Mouse (Mus musculus): ENCODE measurements around the gene Eci2. TPM values are rescaled to one million over a fixed set of nuclear protein-coding genes. Genes with fewer than 3 reads are reported as not detected.
A peak's percentile ranks its signal among the peaks of the same experiment; 100 is the strongest.
"Not testable (repeated sequence)": the region's sequence is repeated elsewhere in the genome, so short reads cannot be mapped to it uniquely, and the experiment has no call there.

Gene Eci2
- polyA plus RNA-seq, 1 experiment from 2014 or later, result 134 TPM

DNA sequence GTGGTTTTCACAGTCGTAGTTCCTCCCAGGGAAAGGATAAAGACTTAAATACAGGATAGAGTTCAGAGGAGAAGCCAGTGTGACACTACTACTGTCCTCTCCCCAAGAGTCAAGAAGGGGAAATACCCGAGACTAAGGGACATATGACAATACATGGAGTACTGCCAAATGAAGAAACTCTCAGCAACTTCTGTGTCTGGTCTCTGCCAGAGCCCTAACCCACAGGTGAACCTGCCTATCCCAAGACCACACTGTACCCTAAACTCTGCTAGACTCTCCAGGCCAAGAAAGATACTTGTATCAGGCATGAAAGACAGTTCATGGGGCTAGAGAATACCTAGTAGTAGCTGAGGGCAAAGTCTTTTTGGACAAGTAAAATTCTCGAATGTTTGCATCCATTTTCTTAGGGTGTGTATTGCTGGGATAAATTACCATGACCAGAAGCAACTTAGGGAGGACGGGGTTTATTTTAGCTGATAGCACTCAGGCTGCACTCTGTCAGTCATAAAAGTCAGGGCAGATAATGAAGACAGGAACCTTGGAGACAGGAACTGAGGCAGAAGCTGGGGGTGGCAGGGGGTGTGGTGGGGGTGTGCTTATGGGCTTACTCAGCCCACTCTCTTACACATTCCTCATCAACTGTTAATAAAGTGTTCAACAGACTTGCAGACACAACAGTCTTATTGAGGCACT is 35.2 kb downstream of the Eci2 start:
- no peak overlapping the region for H3K4me3 ChIP-seq (replicated peaks)
- no peak overlapping the region for H3K9ac ChIP-seq (replicated peaks)
- no peak for ATAC-seq (ENCODE audit: insufficient number of reproducible peaks, insufficient read depth, low FRiP score, low TSS enrichment, low read depth)
- H3K27me3 ChIP-seq, result no peaks in the 10 kb centered on the region
- no peaks in the 10 kb centered on the region for H3K9me3 ChIP-seq
- H3K27ac ChIP-seq, result no peak overlapping the region
- WGBS, result 70% methylated on average over 4 of the region's 4 CpGs
- H3K4me1 ChIP-seq (replicated peaks), result peaks cover 11% of the 10 kb centered on the region
- peaks cover 39% of the 10 kb centered on the region for H3K36me3 ChIP-seq
- H3K4me2 ChIP-seq, result peak overlapping the region; percentile 7; the same call in 1 of the 2 replicates

DNA sequence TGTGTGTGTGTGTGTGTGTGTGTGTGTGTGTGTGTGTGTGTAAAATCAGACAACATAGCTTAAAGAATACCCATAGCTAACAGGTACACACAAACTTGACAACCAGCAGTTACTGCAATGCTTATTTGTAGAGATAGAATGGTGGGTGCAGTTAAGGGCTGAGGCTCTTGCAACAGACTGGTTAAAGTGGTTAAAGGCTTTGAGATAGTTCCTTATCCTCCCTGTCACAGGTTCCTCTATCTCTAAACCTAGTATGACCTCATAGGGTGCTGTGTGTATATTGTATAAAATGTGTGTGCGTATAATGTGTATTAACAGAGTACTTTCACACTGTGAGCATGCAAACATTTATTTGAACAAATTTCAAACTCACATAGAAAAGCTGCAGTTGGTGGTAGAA is 43.4 kb downstream of the Eci2 start:
- not testable (repeated sequence) for H3K27me3 ChIP-seq; ATAC-seq (ENCODE audit: insufficient number of reproducible peaks, insufficient read depth, low FRiP score, low TSS enrichment, low read depth); H3K9me3 ChIP-seq; H3K4me1 ChIP-seq (replicated peaks); H3K9ac ChIP-seq (replicated peaks); H3K4me3 ChIP-seq (replicated peaks); H3K4me2 ChIP-seq; H3K27ac ChIP-seq
- H3K36me3 ChIP-seq, result peaks cover 88% of the 10 kb centered on the region
- WGBS, result 91% methylated on average over 1 of the region's 1 CpGs

DNA sequence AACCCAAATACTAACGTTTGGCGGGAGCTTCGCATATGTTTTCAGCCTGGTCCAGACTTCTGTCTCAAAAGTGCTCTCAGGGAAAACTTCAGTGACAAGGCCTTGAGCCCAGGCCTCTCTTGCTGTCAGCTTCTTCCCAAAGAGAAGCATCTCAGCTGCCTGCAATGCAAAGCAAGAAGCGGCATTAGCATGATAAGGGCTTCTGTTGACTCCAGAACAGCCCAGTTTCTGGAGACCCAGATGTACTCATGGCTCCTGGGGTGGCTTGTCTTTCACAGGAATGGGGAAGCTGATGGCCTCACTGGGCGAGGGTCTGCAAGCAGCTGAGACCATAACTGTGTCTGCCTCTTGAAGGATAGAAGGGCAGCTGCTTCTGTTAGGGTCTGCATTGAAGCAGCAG is 48.3 kb downstream of the Eci2 start:
- not testable (repeated sequence) for H3K27ac ChIP-seq; H3K9ac ChIP-seq (replicated peaks); H3K27me3 ChIP-seq; H3K4me2 ChIP-seq; H3K4me3 ChIP-seq (replicated peaks); H3K9me3 ChIP-seq; H3K4me1 ChIP-seq (replicated peaks); ATAC-seq (ENCODE audit: insufficient number of reproducible peaks, insufficient read depth, low FRiP score, low TSS enrichment, low read depth)
- peaks cover 69% of the 10 kb centered on the region for H3K36me3 ChIP-seq
- WGBS, result 76% methylated on average over 5 of the region's 5 CpGs

DNA sequence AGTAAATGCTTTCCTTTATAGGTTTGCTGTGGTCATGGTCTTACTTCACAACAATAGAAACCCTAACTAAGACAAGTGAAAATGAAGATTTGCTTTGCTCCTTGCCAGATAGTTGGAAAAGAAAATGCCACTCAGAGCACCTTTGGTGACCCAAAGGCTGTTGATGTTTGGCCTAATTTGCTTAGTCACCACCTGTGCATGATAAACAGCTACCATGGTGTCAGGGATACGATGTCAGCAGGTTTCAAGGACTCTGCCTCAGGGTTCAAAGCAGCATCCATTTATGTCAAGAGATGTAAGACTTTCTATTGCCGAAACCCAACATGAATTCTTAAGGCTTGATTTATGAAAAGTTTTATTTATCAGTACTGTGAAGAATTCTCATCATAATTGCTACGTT is 49.5 kb downstream of the Eci2 start:
- no peak overlapping the region for H3K27ac ChIP-seq
- ATAC-seq (ENCODE audit: insufficient number of reproducible peaks, insufficient read depth, low FRiP score, low TSS enrichment, low read depth), result no peak
- H3K27me3 ChIP-seq, result no peaks in the 10 kb centered on the region
- no peak overlapping the region for H3K4me2 ChIP-seq
- H3K4me3 ChIP-seq (replicated peaks), result no peak overlapping the region
- H3K9ac ChIP-seq (replicated peaks), result no peak overlapping the region
- H3K9me3 ChIP-seq, result no peaks in the 10 kb centered on the region
- peaks cover 62% of the 10 kb centered on the region for H3K36me3 ChIP-seq
- 91% methylated on average over 3 of the region's 3 CpGs for WGBS
- no peaks in the 10 kb centered on the region for H3K4me1 ChIP-seq (replicated peaks)

DNA sequence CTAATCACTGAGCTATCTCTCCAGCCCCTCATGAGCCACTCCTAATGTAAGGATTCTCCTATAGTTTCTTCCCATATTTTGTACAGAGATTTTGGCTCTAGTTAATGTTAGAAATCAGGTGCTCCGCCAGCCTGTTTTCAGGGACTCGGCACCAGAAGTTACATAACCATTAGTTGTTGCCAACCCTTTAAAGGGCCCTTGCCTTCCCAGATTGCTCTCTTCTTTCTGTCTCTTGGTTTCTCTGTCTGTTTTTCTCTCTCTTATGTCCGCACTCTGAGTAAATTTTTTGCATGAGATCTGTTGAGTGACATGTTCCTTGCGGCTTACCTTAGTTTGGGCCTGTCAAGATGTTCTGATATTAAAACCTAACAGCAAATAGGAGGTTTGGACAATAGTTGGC is 50.8 kb downstream of the Eci2 start:
- Histone ChIP-seq H3K27ac (no peak overlapping the region), H3K4me2 (no peak overlapping the region), H3K4me3 (replicated peaks) (no peak overlapping the region), H3K36me3 (peaks cover 50% of the 10 kb centered on the region), H3K4me1 (replicated peaks) (no peaks in the 10 kb centered on the region), H3K9me3 (no peaks in the 10 kb centered on the region), H3K9ac (replicated peaks) (no peak overlapping the region), H3K27me3 (no peaks in the 10 kb centered on the region)
- 96% methylated on average over 4 of the region's 4 CpGs for WGBS
- no peak for ATAC-seq (ENCODE audit: insufficient number of reproducible peaks, insufficient read depth, low FRiP score, low TSS enrichment, low read depth)

DNA sequence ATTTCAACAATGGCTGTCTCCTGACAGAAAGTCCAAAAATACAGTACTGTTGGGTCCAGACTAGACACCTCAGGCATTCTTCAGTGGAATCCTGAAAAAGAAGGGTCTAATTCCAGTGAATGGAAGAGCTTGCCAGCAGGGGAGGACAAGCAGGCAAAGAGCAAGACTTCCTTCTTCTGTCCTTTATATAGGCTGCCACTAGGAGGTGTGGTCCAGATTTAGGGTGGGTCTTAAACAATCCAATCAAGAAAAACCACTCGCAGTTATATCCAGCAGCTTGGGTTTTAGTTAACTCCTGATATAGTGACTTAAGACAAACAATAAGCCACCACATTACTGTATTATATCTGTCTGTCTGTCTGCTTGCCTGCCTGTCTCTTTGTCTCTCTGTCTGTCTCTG is 53.1 kb downstream of the Eci2 start:
- 45% methylated on average over 1 of the region's 1 CpGs for WGBS
- H3K27ac ChIP-seq, result no peak overlapping the region
- no peaks in the 10 kb centered on the region for H3K4me1 ChIP-seq (replicated peaks)
- peaks cover 27% of the 10 kb centered on the region for H3K36me3 ChIP-seq
- no peaks in the 10 kb centered on the region for H3K27me3 ChIP-seq
- no peak overlapping the region for H3K9ac ChIP-seq (replicated peaks)
- no peak overlapping the region for H3K4me3 ChIP-seq (replicated peaks)
- H3K4me2 ChIP-seq, result no peak overlapping the region
- ATAC-seq (ENCODE audit: insufficient number of reproducible peaks, insufficient read depth, low FRiP score, low TSS enrichment, low read depth), result no peak
- H3K9me3 ChIP-seq, result no peaks in the 10 kb centered on the region

DNA sequence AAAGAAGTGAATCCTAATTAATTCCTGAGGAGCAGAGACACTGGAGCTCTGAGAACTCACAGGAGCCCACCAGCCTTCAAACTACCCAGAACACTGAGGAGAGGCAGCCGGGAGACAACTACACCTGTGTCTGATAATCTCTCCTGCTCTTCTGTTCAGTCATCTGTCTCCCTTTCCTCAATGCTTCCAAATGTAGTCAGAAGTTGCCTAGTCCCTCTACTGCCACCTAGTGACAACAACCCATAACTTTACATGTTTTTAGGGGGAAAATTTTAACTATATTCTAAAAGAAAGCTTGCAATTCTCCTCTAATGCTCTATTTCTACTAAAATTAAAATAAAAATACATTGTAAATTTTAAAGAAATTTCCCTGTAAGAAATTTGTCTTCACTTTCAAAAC is 53.7 kb downstream of the Eci2 start:
- Histone ChIP-seq H3K27ac (no peak overlapping the region), H3K4me3 (replicated peaks) (no peak overlapping the region), H3K9me3 (no peaks in the 10 kb centered on the region), H3K4me1 (replicated peaks) (no peaks in the 10 kb centered on the region), H3K36me3 (peaks cover 21% of the 10 kb centered on the region), H3K9ac (replicated peaks) (no peak overlapping the region), H3K27me3 (no peaks in the 10 kb centered on the region), H3K4me2 (no peak overlapping the region)
- WGBS, result 38% methylated on average over 1 of the region's 1 CpGs
- ATAC-seq (ENCODE audit: insufficient number of reproducible peaks, insufficient read depth, low FRiP score, low TSS enrichment, low read depth), result no peak

DNA sequence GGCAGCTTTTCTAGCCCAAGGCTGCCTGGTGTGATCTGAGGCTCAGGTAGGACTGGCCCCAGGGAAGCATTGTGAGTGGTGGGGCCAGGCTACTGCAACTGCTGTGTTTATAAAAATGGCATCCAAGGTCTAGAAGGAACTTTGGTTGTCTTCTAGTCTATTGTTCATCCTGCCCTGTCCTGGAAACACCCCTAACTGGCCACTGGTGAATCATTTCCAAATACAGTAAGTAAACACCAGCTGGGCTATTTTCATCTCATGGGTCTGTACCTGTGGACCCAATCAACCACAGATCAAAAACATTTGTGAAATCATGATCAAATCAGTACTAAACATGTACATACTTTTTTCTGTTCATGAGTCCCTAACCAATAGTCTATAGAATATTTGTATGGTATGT is 54.4 kb downstream of the Eci2 start:
- not testable (repeated sequence) for H3K9ac ChIP-seq (replicated peaks); H3K27me3 ChIP-seq; H3K27ac ChIP-seq; H3K4me2 ChIP-seq; H3K4me3 ChIP-seq (replicated peaks); ATAC-seq (ENCODE audit: insufficient number of reproducible peaks, insufficient read depth, low FRiP score, low TSS enrichment, low read depth); H3K4me1 ChIP-seq (replicated peaks); H3K9me3 ChIP-seq
- peaks cover 14% of the 10 kb centered on the region for H3K36me3 ChIP-seq

DNA sequence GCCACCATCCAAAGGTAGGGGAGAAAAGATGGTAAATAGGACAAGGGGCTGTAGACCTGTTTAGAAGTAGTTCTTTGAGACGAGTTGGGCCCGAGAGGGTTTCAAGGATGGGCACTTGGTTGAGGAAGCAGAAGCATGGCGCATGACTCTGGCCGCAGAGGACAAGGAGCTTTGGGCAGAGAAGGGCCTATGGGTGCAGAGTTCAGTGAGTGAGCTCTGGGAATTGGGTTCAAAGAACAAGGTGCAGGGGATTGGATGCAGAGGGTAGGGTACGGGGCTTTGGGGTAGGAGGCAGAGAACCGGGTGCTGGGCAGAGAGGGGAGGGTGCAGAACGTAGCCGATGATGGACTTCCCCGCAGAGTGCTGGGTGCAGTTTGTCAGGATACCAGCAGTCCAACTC is 61.2 kb downstream of the Eci2 start:
- 67% methylated on average over 9 of the region's 9 CpGs for WGBS
- not testable (repeated sequence) for H3K9ac ChIP-seq (replicated peaks); H3K4me1 ChIP-seq (replicated peaks); H3K36me3 ChIP-seq; ATAC-seq (ENCODE audit: insufficient number of reproducible peaks, insufficient read depth, low FRiP score, low TSS enrichment, low read depth); H3K4me2 ChIP-seq; H3K9me3 ChIP-seq; H3K27ac ChIP-seq; H3K4me3 ChIP-seq (replicated peaks)
- peaks cover 34% of the 10 kb centered on the region for H3K27me3 ChIP-seq

DNA sequence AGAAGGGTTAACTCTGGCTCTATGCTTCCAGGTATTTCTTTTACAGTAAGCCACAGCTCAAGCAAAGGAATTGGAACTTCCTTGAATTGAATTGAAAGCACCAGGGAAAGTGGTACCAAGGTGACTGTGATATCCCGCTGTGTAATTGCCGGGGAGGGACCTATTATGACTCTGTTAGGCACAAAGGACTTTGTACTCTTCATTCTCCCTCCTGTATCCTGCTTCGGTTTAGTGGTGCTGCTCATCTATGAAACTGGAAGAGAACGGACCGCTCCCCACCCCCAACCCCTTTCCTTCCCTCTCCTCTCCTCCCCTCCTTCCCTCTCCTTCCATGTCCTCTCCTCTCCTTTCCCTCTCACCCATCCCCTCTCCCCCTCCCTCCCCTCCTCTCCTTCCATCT is 62.0 kb downstream of the Eci2 start:
- H3K4me1 ChIP-seq (replicated peaks), result peaks cover 7% of the 10 kb centered on the region
- peaks cover 34% of the 10 kb centered on the region for H3K27me3 ChIP-seq
- no peaks in the 10 kb centered on the region for H3K36me3 ChIP-seq
- H3K9ac ChIP-seq (replicated peaks), result no peak overlapping the region
- ATAC-seq (ENCODE audit: insufficient number of reproducible peaks, insufficient read depth, low FRiP score, low TSS enrichment, low read depth), result no peak
- no peak overlapping the region for H3K27ac ChIP-seq
- WGBS, result 9% methylated on average over 5 of the region's 5 CpGs
- H3K4me3 ChIP-seq (replicated peaks), result peak overlapping the region; percentile 47
- H3K4me2 ChIP-seq, result peak overlapping the region; percentile 82
- H3K9me3 ChIP-seq, result no peaks in the 10 kb centered on the region

DNA sequence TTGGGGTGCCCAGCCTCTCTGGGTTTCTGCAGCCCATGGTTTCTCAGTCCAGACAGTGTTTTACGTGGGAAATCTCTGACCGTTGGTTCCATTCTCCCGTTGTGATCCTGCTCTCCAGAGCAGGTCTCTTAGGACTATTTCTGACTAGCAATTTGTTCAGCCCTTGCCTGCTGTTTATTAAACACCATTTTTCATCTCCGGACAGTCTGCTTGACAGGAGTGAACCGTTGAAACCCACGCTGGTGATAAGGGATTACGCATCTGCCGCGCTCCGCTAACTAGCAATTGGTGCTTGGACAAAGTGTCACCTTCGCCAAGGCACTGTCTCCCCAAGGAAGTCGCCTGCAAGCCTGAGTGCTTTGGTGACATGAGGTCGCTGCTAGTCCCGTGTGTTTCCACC is 62.5 kb downstream of the Eci2 start:
- 5% methylated on average over 14 of the region's 14 CpGs for WGBS

More for the DNA sequence above, 62.5 kb downstream of the Eci2 start:
- Histone ChIP-seq H3K27me3 (peaks cover 34% of the 10 kb centered on the region), H3K27ac (no peak overlapping the region), H3K9ac (replicated peaks) (no peak overlapping the region), H3K9me3 (no peaks in the 10 kb centered on the region), H3K4me2 (peak overlapping the region; percentile 82), H3K36me3 (no peaks in the 10 kb centered on the region), H3K4me3 (replicated peaks) (peak overlapping the region; percentile 47), H3K4me1 (replicated peaks) (peaks cover 7% of the 10 kb centered on the region)
- no peak for ATAC-seq (ENCODE audit: insufficient number of reproducible peaks, insufficient read depth, low FRiP score, low TSS enrichment, low read depth)
